Mouse (Mus musculus) ES-Bruce4 (cell line): ENCODE data around the gene Cct4. TPM values are rescaled to one million over a fixed set of nuclear protein-coding genes. Genes with fewer than 3 reads are reported as not detected.
A peak's percentile ranks its signal among the peaks of the same experiment; 100 is the strongest.

Source experiments
- H3K27ac ChIP-seq: 2 replicates; pipeline ENCODE4 v1.5.1; 2012; ENCODE audit warnings: low read length, inconsistent platforms; ENCODE audit not compliant: insufficient read depth
- H3K27me3 ChIP-seq: 2 replicates; pipeline ENCODE4 v1.6.1; 2012; ENCODE audit warnings: mild to moderate bottlenecking, low read length, inconsistent platforms; ENCODE audit not compliant: control insufficient read depth, poor library complexity, insufficient read depth, severe bottlenecking
- H3K36me3 ChIP-seq: 2 replicates; pipeline ENCODE4 v1.6.1; 2012; ENCODE audit warnings: inconsistent platforms, mild to moderate bottlenecking, low read length, moderate library complexity; ENCODE audit not compliant: control insufficient read depth, poor library complexity, insufficient read depth, severe bottlenecking
- H3K4me1 ChIP-seq: one replicate; pipeline ENCODE4 v1.8.1; 2011; ENCODE audit warnings: low read length; ENCODE audit not compliant: control insufficient read depth, insufficient read depth
- H3K4me3 ChIP-seq: 2 replicates; pipeline ENCODE4 v1.5.1; 2011; ENCODE audit warnings: low read depth, mild to moderate bottlenecking, low read length
- H3K9ac ChIP-seq: 2 replicates; pipeline ENCODE4 v1.6.1; 2012; ENCODE audit warnings: low read depth, mild to moderate bottlenecking, inconsistent platforms; ENCODE audit not compliant: poor library complexity, severe bottlenecking
- H3K9me3 ChIP-seq: replicated peaks from 2 replicates; pipeline ENCODE4 v1.6.1; 2012; ENCODE audit warnings: mild to moderate bottlenecking, low read length, inconsistent platforms; ENCODE audit not compliant: control insufficient read depth, poor library complexity, insufficient read depth, severe bottlenecking
- CTCF ChIP-seq: IDR thresholded peaks from one replicate; pipeline ENCODE4 v1.8.1; 2011; ENCODE audit warnings: low read depth, low read length
- EP300 ChIP-seq: IDR thresholded peaks from 2 replicates; pipeline ENCODE4 v1.6.1; 2011; ENCODE audit warnings: low read depth, low read length; ENCODE audit not compliant: insufficient read depth
- POLR2A ChIP-seq: IDR thresholded peaks from one replicate; pipeline ENCODE4 v1.8.1; 2011; ENCODE audit warnings: low read length; ENCODE audit not compliant: insufficient read depth
- polyA plus RNA-seq: library from polyadenylated mRNA; stranded (reverse); fragments of >200 nt; gene quantifications from 2 replicates; pipeline ENCODE4 v1.2.4, GENCODE M21; 2011; ENCODE audit warnings: low read depth; ENCODE audit not compliant: missing spikeins, insufficient read depth, insufficient read length

Cct4 gene
- polyA plus RNA-seq, 1 experiment: 618 TPM

DNA sequence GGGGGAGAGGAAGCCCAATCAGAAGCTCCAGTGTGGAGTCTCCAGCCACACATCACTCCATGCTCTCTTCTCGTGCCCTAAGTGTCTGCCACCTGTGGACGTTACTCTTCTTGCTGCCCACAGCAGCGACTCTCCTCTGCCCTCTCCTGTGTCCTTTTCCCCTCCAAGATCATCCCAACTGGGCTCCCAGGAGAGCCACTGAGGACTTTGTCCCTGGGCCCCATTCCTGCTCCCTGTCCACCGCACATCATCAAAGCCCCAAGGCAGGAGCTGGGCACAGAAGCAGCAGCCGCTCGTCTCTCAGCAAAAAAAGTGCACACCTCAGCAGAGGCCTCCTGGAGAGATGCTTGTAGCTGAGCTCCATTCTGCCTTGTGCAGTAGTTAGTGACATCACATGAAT, 24.7 kb downstream of the Cct4 start:
- H3K27me3 ChIP-seq: no peaks in the 10 kb centered on the region
- no peak overlapping the region for H3K4me3 ChIP-seq
- H3K27ac ChIP-seq: no peak overlapping the region
- no peak overlapping the region for H3K9ac ChIP-seq
- no peak for TF ChIP-seq CTCF
- TF ChIP-seq POLR2A: no peak
- no peak for TF ChIP-seq EP300
- 0 out of 2 replicates have a peak, but pooled peaks cover 5% of the 10 kb centered on the region for H3K9me3 ChIP-seq
- H3K36me3 ChIP-seq: no peaks in the 10 kb centered on the region
- H3K4me1 ChIP-seq: no peaks in the 10 kb centered on the region

DNA sequence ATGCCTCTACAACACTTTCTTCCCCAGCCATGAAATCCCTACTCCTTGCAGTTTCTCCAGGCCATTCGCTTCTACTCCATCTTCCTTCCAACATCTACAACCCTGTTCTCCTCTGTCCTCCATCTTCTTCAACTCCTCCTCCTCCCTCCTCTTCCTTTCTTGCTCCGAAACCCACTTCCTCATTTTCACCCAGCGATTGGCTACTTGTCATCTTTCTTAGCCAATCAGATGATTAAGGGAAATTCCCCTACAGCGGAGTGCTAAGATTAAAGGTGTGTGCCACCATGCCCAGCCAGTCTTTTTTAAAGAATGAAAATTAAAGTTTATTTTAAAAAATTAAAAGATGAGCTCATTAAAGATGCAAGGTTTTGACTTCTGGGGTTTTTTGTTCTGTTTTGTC, 27.6 kb downstream of the Cct4 start:
- Histone ChIP-seq H3K36me3 (no peaks in the 10 kb centered on the region), H3K27ac (no peak overlapping the region), H3K9me3 (0 out of 2 replicates have a peak, but pooled peaks cover 5% of the 10 kb centered on the region), H3K27me3 (no peaks in the 10 kb centered on the region), H3K4me1 (no peaks in the 10 kb centered on the region), H3K9ac (no peak overlapping the region), H3K4me3 (no peak overlapping the region)
- no peak for TF ChIP-seq POLR2A
- no peak for TF ChIP-seq CTCF
- TF ChIP-seq EP300: no peak

DNA sequence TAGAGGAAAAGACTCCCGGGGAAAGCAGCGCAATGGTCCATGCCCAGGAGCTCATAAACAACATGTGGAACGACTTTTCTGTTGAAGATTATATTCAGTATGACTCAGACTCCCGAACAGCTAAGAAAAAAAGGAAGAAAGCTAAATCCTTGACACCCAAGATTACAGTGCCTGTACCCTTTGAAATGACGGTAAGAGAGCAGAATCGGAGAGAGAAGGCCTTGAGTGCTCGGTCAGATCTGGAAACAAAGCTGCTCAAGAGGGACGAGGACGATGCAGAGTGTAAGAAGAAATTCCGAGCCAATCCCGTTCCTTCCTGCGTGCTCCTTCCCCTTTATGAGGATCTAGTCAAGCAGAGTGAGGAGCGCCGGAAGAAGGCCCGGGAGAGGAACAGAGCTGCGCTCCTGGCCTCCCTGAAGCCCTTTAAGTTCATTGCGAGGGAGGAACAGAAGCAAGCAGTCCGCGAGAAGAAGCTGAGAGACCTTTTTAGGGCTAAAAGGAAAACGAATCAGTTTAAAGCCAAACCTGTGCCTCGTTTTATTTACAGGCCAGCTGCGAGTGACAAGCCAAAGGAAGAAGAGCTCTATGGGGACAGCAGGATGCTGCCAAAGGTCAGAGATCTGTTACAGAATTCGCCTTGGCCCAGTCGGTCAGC, 29.9 kb downstream of the Cct4 start:
- no peak overlapping the region for H3K27ac ChIP-seq
- TF ChIP-seq CTCF (no peak), EP300 (no peak), POLR2A (no peak)
- no peaks in the 10 kb centered on the region for H3K27me3 ChIP-seq
- 0 out of 2 replicates have a peak, but pooled peaks cover 5% of the 10 kb centered on the region for H3K9me3 ChIP-seq
- H3K9ac ChIP-seq: no peak overlapping the region
- 0 out of 2 replicates have a peak overlapping the region, but pooled peaks have one; percentile 5 for H3K4me3 ChIP-seq
- H3K4me1 ChIP-seq: no peaks in the 10 kb centered on the region
- no peaks in the 10 kb centered on the region for H3K36me3 ChIP-seq

DNA sequence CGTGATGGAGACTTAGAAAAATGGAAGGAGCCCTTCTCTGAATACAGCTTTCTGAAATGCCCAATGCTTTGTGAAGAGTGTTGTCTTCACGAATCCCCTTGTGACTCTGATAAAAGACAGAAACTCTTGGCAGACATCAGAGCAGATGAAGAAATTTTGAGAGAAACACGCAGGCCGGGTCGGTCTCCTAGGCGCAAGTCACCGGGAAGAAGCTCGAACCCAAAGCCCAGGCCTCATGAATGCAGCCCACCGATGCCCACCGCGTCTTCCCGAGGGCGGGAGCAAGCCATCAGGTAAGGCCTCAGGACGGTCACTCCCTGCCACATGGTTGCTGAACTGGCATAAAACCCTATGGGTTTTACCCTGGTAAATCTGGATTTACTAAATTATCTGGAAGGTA, 30.5 kb downstream of the Cct4 start:
- Histone ChIP-seq H3K27ac (no peak overlapping the region), H3K9ac (no peak overlapping the region), H3K4me1 (no peaks in the 10 kb centered on the region), H3K27me3 (no peaks in the 10 kb centered on the region), H3K4me3 (no peak overlapping the region), H3K9me3 (0 out of 2 replicates have a peak, but pooled peaks cover 5% of the 10 kb centered on the region), H3K36me3 (no peaks in the 10 kb centered on the region)
- no peak for TF ChIP-seq POLR2A
- TF ChIP-seq CTCF: no peak

DNA sequence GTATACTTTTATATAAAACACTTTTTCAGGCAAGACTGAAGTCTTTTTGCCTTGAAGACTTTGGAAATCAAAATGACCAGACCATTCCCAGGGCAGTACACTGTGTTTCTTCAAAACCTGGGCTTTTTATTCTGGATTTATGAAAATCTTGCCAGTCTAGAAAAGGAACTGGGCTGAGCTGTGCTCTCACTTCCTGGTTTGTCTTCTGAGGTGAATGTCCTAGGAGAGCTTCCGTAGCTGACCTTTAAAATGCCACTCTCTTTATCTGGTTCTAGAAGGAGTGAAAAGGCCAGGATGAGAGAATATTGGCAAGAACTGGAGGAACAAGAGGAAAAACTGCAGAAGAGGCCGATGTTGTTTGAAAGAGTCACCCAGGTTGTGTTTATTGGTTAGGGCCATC, 32.8 kb downstream of the Cct4 start:
- TF ChIP-seq CTCF (no peak), POLR2A (no peak), EP300 (no peak)
- H3K36me3 ChIP-seq: no peaks in the 10 kb centered on the region
- no peak overlapping the region for H3K27ac ChIP-seq
- no peak overlapping the region for H3K9ac ChIP-seq
- H3K4me1 ChIP-seq: no peaks in the 10 kb centered on the region
- 0 out of 2 replicates have a peak, but pooled peaks cover 5% of the 10 kb centered on the region for H3K9me3 ChIP-seq
- no peak overlapping the region for H3K4me3 ChIP-seq
- no peaks in the 10 kb centered on the region for H3K27me3 ChIP-seq

DNA sequence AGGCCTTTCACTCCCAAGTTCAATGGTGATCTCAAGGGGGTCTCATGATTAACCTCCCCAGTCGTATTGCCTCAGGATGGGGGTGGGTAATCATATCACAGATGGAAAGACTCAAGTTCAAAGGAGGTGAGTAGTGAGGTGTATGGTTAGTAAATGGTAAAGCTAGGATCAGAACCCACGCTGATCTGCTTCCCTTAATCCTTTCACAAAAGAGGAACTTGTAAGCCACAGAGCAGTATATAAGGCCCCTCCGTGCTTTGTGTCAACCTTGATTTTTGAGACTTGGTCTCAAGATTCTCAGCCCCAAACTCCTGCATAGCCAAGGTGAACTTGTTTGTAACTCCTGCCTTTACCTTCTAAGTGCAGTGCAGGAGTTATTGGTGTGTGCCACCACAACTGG, 33.9 kb downstream of the Cct4 start:
- TF ChIP-seq CTCF (no peak), EP300 (no peak), POLR2A (no peak)
- Histone ChIP-seq H3K4me3 (no peak overlapping the region), H3K9me3 (no peaks in the 10 kb centered on the region), H3K9ac (no peak overlapping the region), H3K27me3 (no peaks in the 10 kb centered on the region), H3K36me3 (no peaks in the 10 kb centered on the region), H3K4me1 (no peaks in the 10 kb centered on the region), H3K27ac (no peak overlapping the region)
